Mouse (Mus musculus) stomach, postnatal 0 days (tissue): Measurements from ENCODE around the gene Pkd1l2.

Source experiments
- CTCF ChIP-seq: IDR thresholded peaks from 2 replicates; pipeline ENCODE4 v1.5.1; 2016; ENCODE audit warnings: antibody characterized with exemption, low read depth, mild to moderate bottlenecking, moderate library complexity
- EP300 ChIP-seq: optimal IDR thresholded peaks from 2 replicates; pipeline ENCODE3; 2016; ENCODE audit warnings: antibody characterized with exemption

GRCm38 (mm10) chr8:116993095-116993867, 89.0 kb downstream of the Pkd1l2 start, which contains the start of gene Gcsh:
- peak; percentile 4; the same call in 1 of the 2 replicates for TF ChIP-seq CTCF
- no peak for TF ChIP-seq EP300
